Mouse (Mus musculus): ENCODE data around the gene Irak1. TPM values are rescaled to one million over a fixed set of nuclear protein-coding genes. Genes with fewer than 3 reads are reported as not detected.

Gene Irak1
- polyA plus RNA-seq, 1 experiment from 2014 or later: 43.3 TPM

DNA sequence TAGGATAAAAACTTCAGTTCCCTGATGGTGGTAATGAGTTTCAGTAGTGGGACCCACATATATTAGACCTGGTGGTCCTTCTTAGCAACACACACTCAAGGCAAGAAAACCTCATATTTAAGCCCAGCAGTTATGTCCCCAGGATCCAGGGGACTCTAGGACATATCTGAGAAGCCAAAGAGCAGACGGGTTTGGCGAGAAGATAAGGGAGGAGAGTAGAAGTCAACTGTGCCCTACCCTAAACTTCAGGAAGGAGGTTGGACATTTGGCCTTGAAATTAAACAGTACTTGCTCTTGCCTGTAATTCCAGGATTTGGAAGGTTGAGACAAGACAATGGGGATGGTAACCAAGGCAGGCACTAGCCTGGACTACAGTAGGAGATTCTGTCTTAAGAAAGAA is 54.0 kb downstream of the Irak1 start:
- 92% methylated on average over 2 of the region's 2 CpGs for WGBS
- no peaks in the 10 kb centered on the region for H3K36me3 ChIP-seq (ENCODE audit: control insufficient read depth, insufficient read depth, low read length)
- no peaks in the 10 kb centered on the region for H3K4me1 ChIP-seq (ENCODE audit: control insufficient read depth, insufficient read depth, low read length)
- no peak overlapping the region for H3K27ac ChIP-seq (replicated peaks; ENCODE audit: low read depth, low read length)
- H3K27me3 ChIP-seq (replicated peaks; ENCODE audit: control insufficient read depth, insufficient read depth, low read length): no peaks in the 10 kb centered on the region
- H3K4me3 ChIP-seq (ENCODE audit: low read depth, low read length): no peak overlapping the region
- no peaks in the 10 kb centered on the region for H3K9me3 ChIP-seq (ENCODE audit: control insufficient read depth, low read length)
- H3K9ac ChIP-seq (ENCODE audit: low read depth, low read length): no peak overlapping the region
- H3K4me2 ChIP-seq (ENCODE audit: low read depth, low read length): no peak overlapping the region
- DNase-seq (ENCODE audit: low spot score) (no peak), ATAC-seq (ENCODE audit: low read depth) (no peak)

DNA sequence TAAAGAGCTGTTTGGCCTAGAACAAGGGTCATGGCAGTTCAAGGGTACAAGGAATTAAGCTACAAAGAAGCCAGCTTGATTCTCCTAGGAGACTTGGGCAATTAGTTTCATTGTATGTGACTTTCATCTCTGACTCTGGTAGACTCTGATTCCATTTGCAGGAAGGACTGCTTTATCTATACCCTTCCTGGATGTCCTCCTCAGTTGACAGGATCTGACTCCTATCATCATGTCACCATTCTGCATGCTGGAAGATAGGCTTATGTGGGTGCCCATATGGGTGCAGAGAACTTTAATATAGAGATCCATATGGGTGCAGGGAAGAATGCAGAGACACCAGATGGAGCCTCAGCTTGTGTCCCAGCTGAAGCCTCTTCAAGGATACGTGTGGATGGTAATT is 54.6 kb downstream of the Irak1 start:
- no peak overlapping the region for H3K4me2 ChIP-seq (ENCODE audit: low read depth, low read length)
- H3K9me3 ChIP-seq (ENCODE audit: control insufficient read depth, low read length): no peaks in the 10 kb centered on the region

DNA sequence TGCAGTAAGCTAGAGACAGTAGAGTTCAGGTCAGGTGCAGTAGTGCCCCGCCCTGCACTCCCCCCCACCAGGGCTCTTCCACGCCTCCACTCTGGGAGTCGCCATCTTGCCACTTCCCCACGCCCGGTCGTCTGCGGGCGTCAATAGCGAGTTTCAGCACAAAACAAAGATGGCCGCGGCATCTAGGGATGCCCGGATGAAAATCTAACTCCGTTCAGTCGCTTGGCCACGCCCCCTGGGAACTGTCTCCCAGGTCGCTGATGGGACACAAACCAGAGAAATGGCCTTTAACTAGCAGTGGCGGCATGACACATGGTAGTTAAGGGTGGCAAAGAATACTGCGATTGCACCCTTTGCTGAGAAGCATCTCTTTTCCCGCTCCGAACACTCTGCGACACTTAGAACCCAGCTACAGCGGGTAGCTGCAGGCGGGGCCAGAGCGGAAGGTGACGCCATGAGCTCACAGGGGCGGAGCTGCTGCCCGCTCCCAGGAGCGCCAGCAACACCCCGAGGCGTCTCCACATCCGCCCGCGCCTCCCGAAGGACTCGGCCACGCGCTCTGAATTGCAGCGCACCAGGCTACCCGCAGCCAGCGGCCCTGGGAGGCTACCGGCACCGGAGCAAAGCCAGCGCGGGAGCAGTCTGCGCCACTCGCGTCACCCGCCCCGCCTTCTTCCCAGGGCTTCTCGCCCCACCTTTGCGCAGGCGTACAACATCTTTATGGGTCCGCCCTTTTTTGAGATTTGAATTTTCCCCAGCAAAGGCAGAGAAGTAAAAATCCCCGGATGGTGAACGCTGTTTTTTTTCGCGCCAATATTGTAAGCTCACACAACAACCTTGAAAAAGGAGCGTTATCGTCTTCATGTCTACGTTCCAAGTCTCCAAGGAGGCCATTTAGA is 56.3 kb downstream of the Irak1 start:
- Histone ChIP-seq H3K4me3 (ENCODE audit: low read depth, low read length) (peak overlapping the region; percentile 65), H3K4me1 (ENCODE audit: control insufficient read depth, insufficient read depth, low read length) (no peaks in the 10 kb centered on the region), H3K9me3 (ENCODE audit: control insufficient read depth, low read length) (no peaks in the 10 kb centered on the region), H3K9ac (ENCODE audit: low read depth, low read length) (peak overlapping the region; percentile 82), H3K27ac (replicated peaks; ENCODE audit: low read depth, low read length) (peak overlapping the region; percentile 98), H3K36me3 (ENCODE audit: control insufficient read depth, insufficient read depth, low read length) (no peaks in the 10 kb centered on the region), H3K27me3 (replicated peaks; ENCODE audit: control insufficient read depth, insufficient read depth, low read length) (no peaks in the 10 kb centered on the region), H3K4me2 (ENCODE audit: low read depth, low read length) (peak overlapping the region; percentile 53)
- peak; percentile 96 for DNase-seq (ENCODE audit: low spot score)
- 22% methylated on average over 46 of the region's 60 CpGs for WGBS
- peak; percentile 86 for ATAC-seq (ENCODE audit: low read depth)

More for the DNA sequence above, 54.6 kb downstream of the Irak1 start:
- Histone ChIP-seq H3K36me3 (ENCODE audit: control insufficient read depth, insufficient read depth, low read length) (no peaks in the 10 kb centered on the region), H3K27ac (replicated peaks; ENCODE audit: low read depth, low read length) (no peak overlapping the region), H3K4me3 (ENCODE audit: low read depth, low read length) (no peak overlapping the region), H3K4me1 (ENCODE audit: control insufficient read depth, insufficient read depth, low read length) (no peaks in the 10 kb centered on the region), H3K9ac (ENCODE audit: low read depth, low read length) (no peak overlapping the region), H3K27me3 (replicated peaks; ENCODE audit: control insufficient read depth, insufficient read depth, low read length) (no peaks in the 10 kb centered on the region)
- 80% methylated on average over 1 of the region's 1 CpGs for WGBS
- ATAC-seq (ENCODE audit: low read depth) (no peak), DNase-seq (ENCODE audit: low spot score) (no peak)

DNA sequence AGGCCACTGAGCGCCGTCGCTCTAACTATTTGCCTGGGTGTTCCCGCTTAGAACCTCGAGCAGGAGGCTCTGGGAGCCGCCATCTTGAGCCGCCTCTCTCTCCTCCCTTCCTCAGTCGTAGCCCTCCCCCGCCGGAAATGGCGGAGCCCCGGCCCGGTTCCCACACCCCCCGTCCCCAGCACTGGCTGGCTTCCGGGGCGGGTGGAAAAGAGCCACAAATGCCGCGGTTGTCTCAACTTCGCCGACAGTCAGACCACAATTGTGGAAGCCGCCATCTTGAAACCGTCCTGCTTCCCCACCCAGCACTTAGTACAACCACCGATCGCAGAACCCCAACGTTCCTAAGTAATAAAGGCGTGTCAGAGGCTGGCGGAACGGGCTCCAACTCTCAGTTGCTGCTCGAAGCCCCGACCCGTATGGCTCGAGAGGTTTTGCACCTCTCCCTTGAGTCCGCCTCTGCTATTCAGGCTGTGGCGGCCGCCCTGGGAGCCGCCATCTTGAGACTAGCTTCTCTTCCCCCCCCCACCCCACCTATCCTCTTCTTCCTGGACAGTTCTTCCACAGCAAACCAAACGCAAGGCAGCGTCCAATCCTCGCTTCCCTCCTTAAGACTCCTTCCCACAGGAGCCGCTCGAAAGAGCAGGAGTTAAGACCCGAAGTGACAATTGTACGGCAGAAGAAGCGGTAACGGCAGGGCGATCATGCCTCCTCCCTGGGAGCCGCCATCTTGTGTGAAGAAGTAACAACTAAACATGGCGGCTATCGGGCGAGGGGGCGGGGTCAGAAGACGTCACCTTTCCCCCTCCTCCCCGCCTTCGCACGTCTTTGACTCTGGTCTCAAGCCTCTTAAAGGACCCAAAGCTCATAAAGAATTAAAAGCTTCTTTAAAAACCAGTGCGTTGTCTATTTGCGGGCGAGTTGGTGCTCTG is 57.2 kb downstream of the Irak1 start, which contains the start of gene Hcfc1:
Gene Hcfc1 (minus strand): TSS at position 110 of the 929 bp plus-strand sequence.
- peak within 1 kb of the TSS; percentile 65 for H3K4me3 ChIP-seq (ENCODE audit: low read depth, low read length)
- 28% methylated on average over 49 of the region's 58 CpGs for WGBS

DNA sequence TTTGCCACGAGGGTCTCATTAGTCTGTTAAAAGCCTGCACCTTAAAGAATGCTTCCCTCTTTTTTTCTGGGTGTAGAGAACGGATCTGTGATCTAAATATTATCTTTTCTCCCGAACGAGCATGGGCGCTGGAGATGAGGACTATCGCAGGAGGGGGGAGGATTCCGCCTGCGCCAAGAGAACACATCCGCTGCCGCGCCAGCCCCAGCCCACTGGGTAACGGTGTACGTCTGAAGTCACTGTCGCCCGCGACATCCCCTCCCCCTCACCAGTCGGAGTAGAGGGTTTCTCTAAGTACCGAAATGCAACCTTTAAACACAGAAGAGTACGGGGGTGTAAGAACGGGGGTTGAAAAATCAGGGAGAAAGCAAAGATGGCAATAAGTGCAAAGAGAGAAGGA is 58.4 kb downstream of the Irak1 start:
- H3K4me3 ChIP-seq (ENCODE audit: low read depth, low read length): peak overlapping the region; percentile 65
- DNase-seq (ENCODE audit: low spot score): peak; percentile 51
- 17% methylated on average over 20 of the region's 20 CpGs for whole genome bisulfite sequencing

More for the DNA sequence above, 57.2 kb downstream of the Irak1 start, which contains the start of gene Hcfc1:
- Histone ChIP-seq H3K9ac (ENCODE audit: low read depth, low read length) (peak within 1 kb of the TSS; percentile 82), H3K27ac (replicated peaks; ENCODE audit: low read depth, low read length) (peak within 1 kb of the TSS; percentile 98), H3K9me3 (ENCODE audit: control insufficient read depth, low read length) (no peaks in the 10 kb centered on the region), H3K4me2 (ENCODE audit: low read depth, low read length) (peak within 1 kb of the TSS; percentile 63), H3K4me1 (ENCODE audit: control insufficient read depth, insufficient read depth, low read length) (no peaks in the 10 kb centered on the region), H3K27me3 (replicated peaks; ENCODE audit: control insufficient read depth, insufficient read depth, low read length) (no peaks in the 10 kb centered on the region), H3K36me3 (ENCODE audit: control insufficient read depth, insufficient read depth, low read length) (no peaks in the 10 kb centered on the region)
- ATAC-seq (ENCODE audit: low read depth): peak; percentile 80
- DNase-seq (ENCODE audit: low spot score): peak; percentile 92

DNA sequence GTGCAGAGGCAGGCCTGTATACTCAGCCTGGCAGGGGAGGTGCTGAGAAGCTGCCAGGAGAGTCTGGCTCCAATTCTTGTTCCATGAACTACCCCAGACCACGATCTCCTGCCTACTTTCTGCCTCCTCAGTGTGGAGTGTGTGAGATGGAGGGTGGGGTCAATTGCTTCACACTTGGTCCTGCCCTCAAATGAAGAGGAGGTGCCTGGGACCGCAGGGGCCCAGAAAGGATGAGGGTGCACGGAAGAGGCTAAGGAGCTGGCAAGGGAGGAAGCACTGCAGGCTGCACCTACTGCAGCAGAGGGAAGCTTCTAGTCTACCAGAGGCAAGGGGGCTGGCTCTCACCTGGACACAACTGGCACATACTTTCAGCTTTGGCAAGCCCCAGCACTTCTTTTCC is 59.4 kb downstream of the Irak1 start:
- Histone ChIP-seq H3K27ac (replicated peaks; ENCODE audit: low read depth, low read length) (no peak overlapping the region), H3K27me3 (replicated peaks; ENCODE audit: control insufficient read depth, insufficient read depth, low read length) (no peaks in the 10 kb centered on the region), H3K4me2 (ENCODE audit: low read depth, low read length) (peak overlapping the region; percentile 63), H3K9me3 (ENCODE audit: control insufficient read depth, low read length) (no peaks in the 10 kb centered on the region), H3K4me3 (ENCODE audit: low read depth, low read length) (peak overlapping the region; percentile 65), H3K4me1 (ENCODE audit: control insufficient read depth, insufficient read depth, low read length) (no peaks in the 10 kb centered on the region), H3K36me3 (ENCODE audit: control insufficient read depth, insufficient read depth, low read length) (peaks cover 13% of the 10 kb centered on the region; the same call in 1 of the 2 replicates), H3K9ac (ENCODE audit: low read depth, low read length) (peak overlapping the region; percentile 82)
- 40% methylated on average over 1 of the region's 3 CpGs for WGBS
- ATAC-seq (ENCODE audit: low read depth) (no peak), DNase-seq (ENCODE audit: low spot score) (no peak)

More for the DNA sequence above, 58.4 kb downstream of the Irak1 start:
- H3K27me3 ChIP-seq (replicated peaks; ENCODE audit: control insufficient read depth, insufficient read depth, low read length): no peaks in the 10 kb centered on the region
- peak overlapping the region; percentile 82 for H3K9ac ChIP-seq (ENCODE audit: low read depth, low read length)
- H3K27ac ChIP-seq (replicated peaks; ENCODE audit: low read depth, low read length): peak overlapping the region; percentile 98
- H3K9me3 ChIP-seq (ENCODE audit: control insufficient read depth, low read length): no peaks in the 10 kb centered on the region
- no peak for ATAC-seq (ENCODE audit: low read depth)
- H3K4me1 ChIP-seq (ENCODE audit: control insufficient read depth, insufficient read depth, low read length): no peaks in the 10 kb centered on the region
- peak overlapping the region; percentile 63 for H3K4me2 ChIP-seq (ENCODE audit: low read depth, low read length)
- peaks cover 9% of the 10 kb centered on the region; the same call in 1 of the 2 replicates for H3K36me3 ChIP-seq (ENCODE audit: control insufficient read depth, insufficient read depth, low read length)

MicroRNAs encoded within 50 kb of the gene (microRNA counts, 519-probe panel; counts per million panel counts)
- 19.3 counts per million for microRNA mmu-miR-718

Small RNA genes lying within 50 kb of the gene (microRNA-seq; reads per million reads assigned to microRNA genes)
- gene Mir5132 (ENCODE audit: borderline number of aligned reads) (0.83 reads per million), gene Mir718 (ENCODE audit: borderline number of aligned reads) (not detected)

Other genes starting within 250 kb of the Irak1 start
- gene Srpk3, start 249.5 kb downstream of the Irak1 start, polyA plus RNA-seq (2014; fragmentation: Nextera tagmentation; extraction: Ambion mirVana): 54.6 and 63.2 TPM in 2 replicates
- 193 and 211 TPM in 2 replicates for gene Idh3g, start 237.0 kb downstream of the Irak1 start, polyA plus RNA-seq (2014; fragmentation: Nextera tagmentation; extraction: Ambion mirVana)
- gene Ssr4, start 236.9 kb downstream of the Irak1 start, polyA plus RNA-seq (2014; fragmentation: Nextera tagmentation; extraction: Ambion mirVana): 259 and 277 TPM in 2 replicates
- gene Pdzd4, start 198.9 kb downstream of the Irak1 start, polyA plus RNA-seq (2014; fragmentation: Nextera tagmentation; extraction: Ambion mirVana): 1.1 and 1.8 TPM in 2 replicates
- 0.14 TPM in 1 of 2 replicates, not detected in the other for gene Avpr2, start 131.8 kb downstream of the Irak1 start, polyA plus RNA-seq (2014; fragmentation: Nextera tagmentation; extraction: Ambion mirVana)
- 9.7 and 10.2 TPM in 2 replicates for gene L1cam, start 127.8 kb downstream of the Irak1 start, polyA plus RNA-seq (2014; fragmentation: Nextera tagmentation; extraction: Ambion mirVana)
- 2.3 and 4.5 TPM in 2 replicates for gene Arhgap4, start 102.0 kb downstream of the Irak1 start, polyA plus RNA-seq (2014; fragmentation: Nextera tagmentation; extraction: Ambion mirVana)
- gene Naa10, start 102.0 kb downstream of the Irak1 start, polyA plus RNA-seq (2014; fragmentation: Nextera tagmentation; extraction: Ambion mirVana): 102 and 110 TPM in 2 replicates
- 36.1 and 38.1 TPM in 2 replicates for gene Renbp, start 93.1 kb downstream of the Irak1 start, polyA plus RNA-seq (2014; fragmentation: Nextera tagmentation; extraction: Ambion mirVana)
- 60.2 and 63.6 TPM in 2 replicates for gene Hcfc1, start 57.6 kb downstream of the Irak1 start, polyA plus RNA-seq (2014; fragmentation: Nextera tagmentation; extraction: Ambion mirVana)
- not detected in 2 replicates for gene Opn1mw, start 103.5 kb upstream of the Irak1 start, polyA plus RNA-seq (2014; fragmentation: Nextera tagmentation; extraction: Ambion mirVana)
- gene Mecp2, start 111.4 kb upstream of the Irak1 start, polyA plus RNA-seq (2014; fragmentation: Nextera tagmentation; extraction: Ambion mirVana): 10.4 and 11.3 TPM in 2 replicates
- not detected in 2 replicates for gene Tex28, start 143.9 kb upstream of the Irak1 start, polyA plus RNA-seq (2014; fragmentation: Nextera tagmentation; extraction: Ambion mirVana)
- gene Tktl1, start 153.3 kb upstream of the Irak1 start, polyA plus RNA-seq (2014; fragmentation: Nextera tagmentation; extraction: Ambion mirVana): not detected in 2 replicates
- gene Flna, start 225.9 kb upstream of the Irak1 start, polyA plus RNA-seq (2014; fragmentation: Nextera tagmentation; extraction: Ambion mirVana): 284 and 324 TPM in 2 replicates
- gene Emd, start 230.8 kb upstream of the Irak1 start, polyA plus RNA-seq (2014; fragmentation: Nextera tagmentation; extraction: Ambion mirVana): 26.1 and 26.9 TPM in 2 replicates
- 898 and 935 TPM in 2 replicates for gene Rpl10, start 246.9 kb upstream of the Irak1 start, polyA plus RNA-seq (2014; fragmentation: Nextera tagmentation; extraction: Ambion mirVana)